Mouse (Mus musculus) mesoderm, embryonic 11.5 days (tissue): ENCODE results near the gene Gm572.
A peak's percentile ranks its signal among the peaks of the same experiment; 100 is the strongest.

Experiments used
- DNase-seq: peaks from one replicate; pipeline ENCODE4 v3.0.0-alpha.2; 2012; ENCODE audit warnings: low read depth, low spot score

The Gm572 gene

GRCm38 (mm10) chr4:148667006-148667755, 24.1 kb downstream of the Gm572 start:
- DNase-seq = no peak

- no peak for DNase-seq
Measured at GRCm38 (mm10) chr4:148671230-148671947, 28.3 kb downstream of the Gm572 start.

- no peak for DNase-seq
Measured at GRCm38 (mm10) chr4:148675043-148675442, 31.9 kb downstream of the Gm572 start.

- peak; percentile 60 for DNase-seq
Measured at GRCm38 (mm10) chr4:148676188-148676960, 33.3 kb downstream of the Gm572 start.

GRCm38 (mm10) chr4:148676961-148677637, 34.0 kb downstream of the Gm572 start:
- DNase-seq = peak; percentile 48

GRCm38 (mm10) chr4:148678105-148678504, 35.0 kb downstream of the Gm572 start:
- no peak for DNase-seq

- no peak for DNase-seq
Measured at GRCm38 (mm10) chr4:148680505-148681067, 37.5 kb downstream of the Gm572 start.

- DNase-seq = peak; percentile 72
Measured at GRCm38 (mm10) chr4:148681429-148681828, 38.3 kb downstream of the Gm572 start.

GRCm38 (mm10) chr4:148682961-148683360, 39.8 kb downstream of the Gm572 start:
- no peak for DNase-seq

- DNase-seq = no peak
Measured at GRCm38 (mm10) chr4:148683539-148683938, 40.4 kb downstream of the Gm572 start.

GRCm38 (mm10) chr4:148686491-148686941, 43.4 kb downstream of the Gm572 start:
- DNase-seq = no peak

GRCm38 (mm10) chr4:148688091-148688490, 45.0 kb downstream of the Gm572 start:
- DNase-seq = no peak

- no peak for DNase-seq
Measured at GRCm38 (mm10) chr4:148691185-148691584, 48.1 kb downstream of the Gm572 start.

GRCm38 (mm10) chr4:148693417-148693959, 50.4 kb downstream of the Gm572 start:
- no peak for DNase-seq

- peak; percentile 62 for DNase-seq
Measured at GRCm38 (mm10) chr4:148704756-148705155, 61.6 kb downstream of the Gm572 start.

GRCm38 (mm10) chr4:148708836-148709235, 65.7 kb downstream of the Gm572 start:
- DNase-seq = no peak

- no peak for DNase-seq
Measured at GRCm38 (mm10) chr4:148710446-148710845, 67.3 kb downstream of the Gm572 start.

- no peak for DNase-seq
Measured at GRCm38 (mm10) chr4:148711323-148711722, 68.2 kb downstream of the Gm572 start.

GRCm38 (mm10) chr4:148712632-148713031, 69.5 kb downstream of the Gm572 start:
- no peak for DNase-seq

- no peak for DNase-seq
Measured at GRCm38 (mm10) chr4:148714064-148714463, 70.9 kb downstream of the Gm572 start.

- DNase-seq = no peak
Measured at GRCm38 (mm10) chr4:148714739-148715138, 71.6 kb downstream of the Gm572 start.
